Mouse (Mus musculus) bone marrow macrophage, adult 2 months (primary cell): Measurements from ENCODE around the gene Omt2b.

Experiments used
- CTCF ChIP-seq: IDR thresholded peaks from 2 replicates; pipeline ENCODE4 v1.5.1; 2012; ENCODE audit warnings: low read depth, mild to moderate bottlenecking, low read length, moderate library complexity
- POLR2A ChIP-seq: IDR thresholded peaks from 2 replicates; pipeline ENCODE4 v1.6.1; 2012; ENCODE audit warnings: mild to moderate bottlenecking, low read depth, low read length, borderline replicate concordance

- peak; percentile 88 for TF ChIP-seq CTCF
- TF ChIP-seq POLR2A = no peak
These were observed 30.7 kb downstream of the Omt2b start for GRCm38 (mm10) chr9:78358053-78358452.
